Mouse (Mus musculus): ENCODE measurements at regions not wholly inside any gene's neighbourhood (a gene's known extent, or its start where the extent isn't known, plus 50 kb on each side); places are given as distances from the start of the nearest gene placed in this dataset.

- Histone ChIP-seq H3K4me1 (ENCODE audit: control insufficient read depth, insufficient read depth, low read length) (peaks cover 3% of the 10 kb centered on the region; the same call in 1 of the 2 replicates), H3K79me2 (replicated peaks; ENCODE audit: control insufficient read depth, insufficient read depth, low read length) (no peaks in the 10 kb centered on the region), H3K27me3 (ENCODE audit: control insufficient read depth, insufficient read depth, low read length) (no peaks in the 10 kb centered on the region), H3K4me3 (no peak overlapping the region), H3K27ac (no peak overlapping the region), H3K36me3 (ENCODE audit: control insufficient read depth, insufficient read depth, low read length) (no peaks in the 10 kb centered on the region), H3K9ac (ENCODE audit: low read depth, low read length) (no peak overlapping the region)
- WGBS: 80% methylated on average over 5 of the region's 5 CpGs
- TF ChIP-seq CTCF (IDR thresholded peaks at IDR 0.05) (no peak), POLR2A (IDR thresholded peaks at IDR 0.05; ENCODE audit: insufficient read depth, low read depth, low read length) (no peak), EP300 (IDR thresholded peaks at IDR 0.05; ENCODE audit: insufficient read depth, low read depth, low read length) (no peak)
- intact Hi-C loops (cut with DNase I): no loop called here
- DNase-seq: no peak
Observed at GRCm38 (mm10) chr10:7293203-7293602, 81.2 kb upstream of the Cnksr3 start.

- Histone ChIP-seq H3K36me3 (ENCODE audit: control insufficient read depth, insufficient read depth, low read length) (no peaks in the 10 kb centered on the region), H3K9ac (ENCODE audit: low read depth, low read length) (no peak overlapping the region), H3K79me2 (replicated peaks; ENCODE audit: control insufficient read depth, insufficient read depth, low read length) (no peaks in the 10 kb centered on the region), H3K4me3 (no peak overlapping the region), H3K4me1 (ENCODE audit: control insufficient read depth, insufficient read depth, low read length) (peaks cover 3% of the 10 kb centered on the region; the same call in 1 of the 2 replicates), H3K27me3 (ENCODE audit: control insufficient read depth, insufficient read depth, low read length) (no peaks in the 10 kb centered on the region), H3K27ac (no peak overlapping the region)
- intact Hi-C loops (cut with DNase I): no loop called here
- TF ChIP-seq EP300 (IDR thresholded peaks at IDR 0.05; ENCODE audit: insufficient read depth, low read depth, low read length) (no peak), CTCF (IDR thresholded peaks at IDR 0.05) (no peak), POLR2A (IDR thresholded peaks at IDR 0.05; ENCODE audit: insufficient read depth, low read depth, low read length) (no peak)
- DNase-seq: no peak
- WGBS: 37% methylated on average over 10 of the region's 10 CpGs
Observed at GRCm38 (mm10) chr10:7289773-7290411, 77.9 kb upstream of the Cnksr3 start.

GRCm38 (mm10) chr10:7285112-7285905, 73.3 kb upstream of the Cnksr3 start:
- H3K79me2 ChIP-seq (replicated peaks; ENCODE audit: control insufficient read depth, insufficient read depth, low read length): no peaks in the 10 kb centered on the region
- no peaks in the 10 kb centered on the region for H3K36me3 ChIP-seq (ENCODE audit: control insufficient read depth, insufficient read depth, low read length)
- TF ChIP-seq EP300 (IDR thresholded peaks at IDR 0.05; ENCODE audit: insufficient read depth, low read depth, low read length) (no peak), POLR2A (IDR thresholded peaks at IDR 0.05; ENCODE audit: insufficient read depth, low read depth, low read length) (no peak), CTCF (IDR thresholded peaks at IDR 0.05) (no peak)
- H3K4me3 ChIP-seq: no peak overlapping the region
- intact Hi-C loops (cut with DNase I): no loop called here
- WGBS: 73% methylated on average over 7 of the region's 7 CpGs
- peaks cover 3% of the 10 kb centered on the region; the same call in 1 of the 2 replicates for H3K4me1 ChIP-seq (ENCODE audit: control insufficient read depth, insufficient read depth, low read length)
- no peak for DNase-seq
- no peak overlapping the region for H3K9ac ChIP-seq (ENCODE audit: low read depth, low read length)
- H3K27me3 ChIP-seq (ENCODE audit: control insufficient read depth, insufficient read depth, low read length): no peaks in the 10 kb centered on the region
- H3K27ac ChIP-seq: no peak overlapping the region

GRCm38 (mm10) chr10:7280429-7280828, 68.4 kb upstream of the Cnksr3 start:
- H3K27ac ChIP-seq: peak overlapping the region; percentile 13
- no peaks in the 10 kb centered on the region for H3K79me2 ChIP-seq (replicated peaks; ENCODE audit: control insufficient read depth, insufficient read depth, low read length)
- no peaks in the 10 kb centered on the region for H3K36me3 ChIP-seq (ENCODE audit: control insufficient read depth, insufficient read depth, low read length)
- H3K4me3 ChIP-seq: no peak overlapping the region
- no peak overlapping the region for H3K9ac ChIP-seq (ENCODE audit: low read depth, low read length)
- TF ChIP-seq POLR2A (IDR thresholded peaks at IDR 0.05; ENCODE audit: insufficient read depth, low read depth, low read length) (no peak), EP300 (IDR thresholded peaks at IDR 0.05; ENCODE audit: insufficient read depth, low read depth, low read length) (no peak), CTCF (IDR thresholded peaks at IDR 0.05) (no peak)
- no peaks in the 10 kb centered on the region for H3K27me3 ChIP-seq (ENCODE audit: control insufficient read depth, insufficient read depth, low read length)
- H3K4me1 ChIP-seq (ENCODE audit: control insufficient read depth, insufficient read depth, low read length): peaks cover under 1% of the 10 kb centered on the region; the same call in 1 of the 2 replicates
- 53% methylated on average over 2 of the region's 2 CpGs for WGBS
- DNase-seq: no peak
- intact Hi-C loops (cut with DNase I): no loop called here

GRCm38 (mm10) chr10:7278820-7279219, 66.8 kb upstream of the Cnksr3 start:
- Histone ChIP-seq H3K27me3 (ENCODE audit: control insufficient read depth, insufficient read depth, low read length) (no peaks in the 10 kb centered on the region), H3K4me3 (no peak overlapping the region), H3K27ac (no peak overlapping the region), H3K9ac (ENCODE audit: low read depth, low read length) (no peak overlapping the region), H3K36me3 (ENCODE audit: control insufficient read depth, insufficient read depth, low read length) (no peaks in the 10 kb centered on the region), H3K4me1 (ENCODE audit: control insufficient read depth, insufficient read depth, low read length) (peaks cover 2% of the 10 kb centered on the region; the same call in 1 of the 2 replicates), H3K79me2 (replicated peaks; ENCODE audit: control insufficient read depth, insufficient read depth, low read length) (no peaks in the 10 kb centered on the region)
- TF ChIP-seq EP300 (IDR thresholded peaks at IDR 0.05; ENCODE audit: insufficient read depth, low read depth, low read length) (no peak), CTCF (IDR thresholded peaks at IDR 0.05) (no peak), POLR2A (IDR thresholded peaks at IDR 0.05; ENCODE audit: insufficient read depth, low read depth, low read length) (no peak)
- 37% methylated on average over 5 of the region's 5 CpGs for WGBS
- DNase-seq: no peak
- intact Hi-C loops (cut with DNase I): no loop called here

GRCm38 (mm10) chr10:7275357-7275756, 63.3 kb upstream of the Cnksr3 start:
- Histone ChIP-seq H3K4me1 (ENCODE audit: control insufficient read depth, insufficient read depth, low read length) (peaks cover 3% of the 10 kb centered on the region; the same call in 1 of the 2 replicates), H3K79me2 (replicated peaks; ENCODE audit: control insufficient read depth, insufficient read depth, low read length) (no peaks in the 10 kb centered on the region), H3K27me3 (ENCODE audit: control insufficient read depth, insufficient read depth, low read length) (no peaks in the 10 kb centered on the region), H3K4me3 (no peak overlapping the region), H3K36me3 (ENCODE audit: control insufficient read depth, insufficient read depth, low read length) (no peaks in the 10 kb centered on the region), H3K9ac (ENCODE audit: low read depth, low read length) (no peak overlapping the region), H3K27ac (peak overlapping the region; percentile 75)
- TF ChIP-seq POLR2A (IDR thresholded peaks at IDR 0.05; ENCODE audit: insufficient read depth, low read depth, low read length) (no peak), CTCF (IDR thresholded peaks at IDR 0.05) (no peak), EP300 (IDR thresholded peaks at IDR 0.05; ENCODE audit: insufficient read depth, low read depth, low read length) (no peak)
- DNase-seq: no peak
- 64% methylated on average over 6 of the region's 6 CpGs for whole genome bisulfite sequencing
- intact Hi-C loops (cut with DNase I): no loop called here
